Mouse (Mus musculus) large intestine, adult 2 months (tissue): ENCODE data around the gene Lca5. TPM values are rescaled to one million over a fixed set of nuclear protein-coding genes. Genes with fewer than 3 reads are reported as not detected.

Experiments used
- DNase-seq: peaks from one replicate; pipeline ENCODE4 v3.0.0-alpha.2; 2012; ENCODE audit warnings: low read depth, low spot score
- WGBS: fragments of 180-500 bp; shearing (Covaris S2); methylation state at CpG from one replicate; pipeline ENCODE4 v1.1.7; 2018; 5-methylcytosine and 5-hydroxymethylcytosine counted together
- polyA plus RNA-seq: library from polyadenylated mRNA; depleted of rRNA; stranded (reverse); fragments of >200 nt; gene quantifications from 2 replicates; pipeline ENCODE4 v1.2.3, GENCODE M21; 2012; rRNA removed

The Lca5 gene
- polyA plus RNA-seq, 1 experiment = 0.36 TPM

GRCm38 (mm10) chr9:83342491-83343370 is 98.2 kb downstream of the Lca5 start:
- 74% methylated on average over 7 of the region's 7 CpGs for WGBS
- no peak for DNase-seq

Other genes with a start within 250 kb of the Lca5 start
- gene Sh3bgrl2, start 107.2 kb upstream of the Lca5 start, polyA plus RNA-seq = 17.9 and 18.5 TPM in 2 replicates